Mouse (Mus musculus): ENCODE data around the gene Chd3. TPM values are rescaled to one million over a fixed set of nuclear protein-coding genes. Genes with fewer than 3 reads are reported as not detected.
A peak's percentile ranks its signal among the peaks of the same experiment; 100 is the strongest.

Chd3 gene
- 134 and 137 TPM in 2 replicates for polyA plus RNA-seq (2012; ENCODE audit: insufficient read depth, insufficient read length, missing spikeins)

DNA sequence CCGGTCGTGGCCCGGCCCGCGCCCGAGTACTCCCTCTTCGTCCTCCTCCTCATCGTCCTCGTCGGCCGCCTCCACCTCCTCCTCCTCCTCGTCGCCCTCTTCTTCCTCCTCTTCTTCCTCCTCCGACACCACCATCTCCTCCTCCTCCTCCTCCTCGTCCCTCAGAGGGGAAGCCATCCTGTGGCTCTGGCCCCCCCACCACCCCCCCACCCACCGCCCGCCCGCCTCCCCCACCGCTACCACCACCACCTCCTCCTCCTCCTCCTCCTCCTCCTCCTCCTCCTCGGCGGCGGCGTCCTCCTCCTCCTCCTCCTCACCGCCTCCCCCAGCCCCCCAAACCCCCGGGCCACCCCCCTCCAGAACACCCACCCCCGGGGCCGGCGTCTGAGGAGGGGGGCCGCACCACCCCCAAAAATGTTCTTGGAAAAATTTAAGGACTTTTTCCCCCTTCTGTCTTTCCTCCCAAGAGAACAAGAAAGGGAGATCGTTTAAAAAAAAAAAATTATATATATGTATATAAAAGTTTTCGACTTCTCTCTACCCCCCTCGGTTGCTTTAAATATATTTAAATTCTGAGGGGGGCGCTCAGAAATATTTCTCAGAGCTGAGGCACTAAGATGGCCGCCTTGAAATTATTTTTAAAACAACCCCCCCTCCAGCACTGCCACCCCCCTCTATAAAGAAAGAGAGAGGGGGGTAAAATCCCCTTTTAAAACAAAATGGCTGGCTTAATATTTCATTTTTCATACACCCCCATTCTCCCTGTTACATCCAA is at the start of gene Chd3:
Gene Chd3, minus strand, starts transcription at position 192 of the 775 bp plus-strand sequence.
- H3K27ac ChIP-seq (ENCODE audit: insufficient read depth, low read depth, low read length): peak within 1 kb of the TSS; percentile 92
- H3K4me1 ChIP-seq (ENCODE audit: control insufficient read depth, insufficient read depth, low read length): peaks cover 15% of the 10 kb centered on the region
- peak within 1 kb of the TSS; percentile 78 for H3K4me3 ChIP-seq (ENCODE audit: insufficient read depth, low read length)
- TF ChIP-seq CTCF (IDR thresholded peaks at IDR 0.05; ENCODE audit: low read depth, low read length): no peak
- no peak for TF ChIP-seq POLR2A (IDR thresholded peaks at IDR 0.05; ENCODE audit: borderline replicate concordance, low read depth, low read length)

DNA sequence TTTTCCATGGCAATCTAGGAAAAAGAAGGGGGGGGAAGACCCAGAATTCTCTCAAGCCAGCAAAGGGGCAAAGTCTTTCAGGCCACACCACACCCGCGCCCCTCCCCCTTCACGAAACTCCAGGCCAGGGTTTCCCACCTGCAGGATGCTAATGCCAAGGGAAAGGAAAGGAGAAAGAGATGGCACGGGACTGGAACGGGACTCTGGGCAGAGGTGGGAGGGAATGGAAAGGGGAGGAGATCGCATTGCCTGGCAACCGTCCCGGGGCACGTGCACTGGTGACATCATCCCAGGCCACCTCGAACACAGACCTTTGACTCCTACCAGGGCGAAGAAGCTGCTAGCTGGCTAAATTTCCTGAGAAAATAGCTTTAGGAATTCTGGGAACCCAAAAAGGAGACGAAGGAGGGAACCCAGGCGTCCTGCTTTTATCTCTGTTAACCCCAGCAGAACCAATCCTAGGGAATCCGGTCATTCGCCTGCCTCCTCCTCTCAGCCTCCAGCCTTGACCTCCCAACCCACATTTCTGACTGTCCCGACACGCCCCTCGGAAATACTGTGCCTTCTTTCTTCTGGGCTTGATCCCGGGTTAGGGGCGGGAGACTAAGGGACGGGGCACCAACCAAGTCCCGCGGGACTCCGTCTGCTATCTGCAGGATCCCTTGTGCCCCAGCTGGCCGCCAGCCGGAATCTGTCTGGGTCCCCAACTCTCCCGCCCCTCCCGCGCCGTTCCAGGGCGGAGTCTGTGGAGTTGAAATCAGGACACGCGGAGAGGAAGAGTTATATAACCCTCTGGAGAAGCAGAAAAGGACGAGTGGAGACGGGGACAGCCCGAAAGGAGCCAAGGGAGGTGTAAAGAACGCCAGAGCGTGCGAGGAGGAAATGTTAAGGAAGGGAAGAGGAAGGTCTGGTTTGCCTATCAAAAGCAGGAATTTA is 48.5 kb upstream of the Chd3 start:
- TF ChIP-seq POLR2A (IDR thresholded peaks at IDR 0.05; ENCODE audit: borderline replicate concordance, low read depth, low read length) (no peak; the same call in 1 of the 2 replicates), CTCF (IDR thresholded peaks at IDR 0.05; ENCODE audit: low read depth, low read length) (no peak)
- peaks cover 27% of the 10 kb centered on the region for H3K4me1 ChIP-seq (ENCODE audit: control insufficient read depth, insufficient read depth, low read length)
- peak overlapping the region; percentile 84 for H3K27ac ChIP-seq (ENCODE audit: insufficient read depth, low read depth, low read length)

DNA sequence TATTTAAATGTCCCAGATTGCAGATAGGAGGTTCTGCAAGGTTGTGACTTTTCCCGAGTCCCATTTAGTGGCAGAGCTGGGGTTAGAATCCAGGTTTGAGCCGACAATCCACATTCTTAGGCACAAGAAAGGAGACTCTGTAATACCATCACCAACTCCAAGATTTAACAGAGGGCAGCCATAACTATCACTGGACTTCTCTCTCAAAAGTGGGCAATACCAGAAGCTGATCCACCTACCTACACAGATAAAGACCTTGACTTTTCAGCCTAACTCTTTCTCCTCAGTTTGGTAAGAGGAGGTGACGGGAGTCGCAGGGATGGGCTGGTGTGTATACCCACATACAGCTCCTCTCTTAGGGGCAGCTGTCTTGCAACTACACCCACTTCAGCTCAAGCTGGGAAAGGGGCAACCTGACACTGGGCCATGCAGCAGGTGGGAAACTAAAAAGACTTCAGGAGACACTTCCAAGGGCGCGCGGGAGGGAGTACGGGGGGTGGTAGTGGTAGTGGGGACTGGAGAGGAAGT is 47.8 kb upstream of the Chd3 start:
- no peak overlapping the region for H3K4me3 ChIP-seq (ENCODE audit: insufficient read depth, low read length)
- peaks cover 34% of the 10 kb centered on the region for H3K4me1 ChIP-seq (ENCODE audit: control insufficient read depth, insufficient read depth, low read length)
- no peak for TF ChIP-seq POLR2A (IDR thresholded peaks at IDR 0.05; ENCODE audit: borderline replicate concordance, low read depth, low read length)
- no peak for TF ChIP-seq CTCF (IDR thresholded peaks at IDR 0.05; ENCODE audit: low read depth, low read length)
- no peak overlapping the region for H3K27ac ChIP-seq (ENCODE audit: insufficient read depth, low read depth, low read length)

More for the DNA sequence above, 48.5 kb upstream of the Chd3 start:
- peak overlapping the region; percentile 67 for H3K4me3 ChIP-seq (ENCODE audit: insufficient read depth, low read length)

DNA sequence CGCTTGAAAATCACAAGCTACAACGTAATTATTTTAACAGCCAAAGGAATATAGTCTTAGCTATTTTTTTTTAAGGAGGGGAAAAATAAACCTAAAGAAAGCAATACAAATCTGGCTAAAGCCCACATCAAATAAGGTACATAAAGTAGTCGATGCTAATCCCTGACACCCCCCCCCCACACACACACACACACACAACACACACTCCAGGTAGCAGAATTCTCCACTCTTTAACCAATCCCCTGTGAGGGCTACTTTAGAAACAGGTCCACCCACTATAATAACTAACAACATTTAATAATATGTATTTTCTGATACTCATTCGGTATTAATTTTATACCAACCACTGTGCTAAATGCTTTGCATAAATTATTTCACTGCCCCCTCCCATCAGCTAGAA is 47.3 kb upstream of the Chd3 start:
- Histone ChIP-seq H3K4me3 (ENCODE audit: insufficient read depth, low read length) (no peak overlapping the region), H3K27ac (ENCODE audit: insufficient read depth, low read depth, low read length) (no peak overlapping the region), H3K4me1 (ENCODE audit: control insufficient read depth, insufficient read depth, low read length) (peaks cover 36% of the 10 kb centered on the region)
- TF ChIP-seq CTCF (IDR thresholded peaks at IDR 0.05; ENCODE audit: low read depth, low read length) (no peak), POLR2A (IDR thresholded peaks at IDR 0.05; ENCODE audit: borderline replicate concordance, low read depth, low read length) (no peak)

DNA sequence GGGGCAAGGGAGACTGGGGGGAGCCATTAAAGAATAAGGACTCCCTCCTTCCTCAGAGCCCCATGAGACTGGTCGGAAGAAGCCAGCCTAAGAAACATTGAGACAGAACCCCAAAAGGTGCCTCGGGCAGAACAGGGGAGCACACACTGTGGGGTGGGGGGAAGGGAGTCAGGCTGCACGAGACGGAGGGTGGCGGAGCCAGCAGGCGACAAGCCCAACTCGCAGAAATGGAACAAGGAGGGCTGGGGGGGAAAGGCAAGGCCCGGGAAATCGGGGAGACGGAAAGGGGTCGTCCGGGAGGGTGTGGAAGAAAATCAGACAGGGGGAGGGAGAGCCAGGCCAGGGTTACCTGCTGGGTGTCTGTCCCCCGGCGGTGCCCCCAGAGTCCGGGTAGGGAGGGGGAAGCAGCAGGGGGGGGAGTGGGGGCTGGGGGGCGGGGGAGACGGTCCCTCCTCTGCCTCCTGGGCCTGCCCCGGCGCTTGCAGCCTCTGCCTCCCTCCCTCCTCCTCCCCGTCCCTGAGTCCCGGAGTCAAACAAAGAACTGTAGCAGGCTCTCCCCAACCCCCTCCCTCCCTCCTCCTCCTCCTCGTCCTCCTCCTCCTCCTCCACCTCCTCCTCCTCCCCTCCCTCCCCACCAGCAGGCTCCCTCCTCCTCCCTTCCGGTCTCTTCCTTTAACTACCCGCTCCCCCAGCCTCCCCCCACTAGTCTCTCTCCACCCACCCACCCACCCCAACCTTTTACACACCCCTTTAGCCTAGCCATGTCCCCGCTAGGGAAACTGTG is 46.7 kb upstream of the Chd3 start:
- TF ChIP-seq POLR2A (IDR thresholded peaks at IDR 0.05; ENCODE audit: borderline replicate concordance, low read depth, low read length): no peak
- TF ChIP-seq CTCF (IDR thresholded peaks at IDR 0.05; ENCODE audit: low read depth, low read length): no peak
- Histone ChIP-seq H3K4me3 (ENCODE audit: insufficient read depth, low read length) (no peak overlapping the region), H3K4me1 (ENCODE audit: control insufficient read depth, insufficient read depth, low read length) (peaks cover 36% of the 10 kb centered on the region), H3K27ac (ENCODE audit: insufficient read depth, low read depth, low read length) (no peak overlapping the region)

DNA sequence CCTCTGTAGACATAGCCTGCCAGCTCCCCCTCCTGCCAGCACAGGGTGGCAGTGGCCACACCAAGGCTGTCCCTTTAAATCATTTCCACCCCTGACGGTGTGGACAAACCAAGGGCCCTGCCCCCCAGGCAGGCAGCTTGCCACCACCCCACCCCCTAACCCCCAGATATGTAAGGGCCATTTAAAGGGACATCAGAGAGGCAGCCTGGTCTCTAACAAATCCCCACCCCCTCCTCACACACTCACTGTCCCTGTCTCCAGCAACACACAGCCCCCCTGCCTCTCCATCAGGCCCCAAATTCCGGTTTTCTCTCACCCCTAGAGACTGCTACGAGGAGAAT is 46.1 kb upstream of the Chd3 start:
- H3K4me1 ChIP-seq (ENCODE audit: control insufficient read depth, insufficient read depth, low read length): peaks cover 33% of the 10 kb centered on the region
- no peak overlapping the region for H3K4me3 ChIP-seq (ENCODE audit: insufficient read depth, low read length)
- TF ChIP-seq CTCF (IDR thresholded peaks at IDR 0.05; ENCODE audit: low read depth, low read length): no peak
- H3K27ac ChIP-seq (ENCODE audit: insufficient read depth, low read depth, low read length): no peak overlapping the region

DNA sequence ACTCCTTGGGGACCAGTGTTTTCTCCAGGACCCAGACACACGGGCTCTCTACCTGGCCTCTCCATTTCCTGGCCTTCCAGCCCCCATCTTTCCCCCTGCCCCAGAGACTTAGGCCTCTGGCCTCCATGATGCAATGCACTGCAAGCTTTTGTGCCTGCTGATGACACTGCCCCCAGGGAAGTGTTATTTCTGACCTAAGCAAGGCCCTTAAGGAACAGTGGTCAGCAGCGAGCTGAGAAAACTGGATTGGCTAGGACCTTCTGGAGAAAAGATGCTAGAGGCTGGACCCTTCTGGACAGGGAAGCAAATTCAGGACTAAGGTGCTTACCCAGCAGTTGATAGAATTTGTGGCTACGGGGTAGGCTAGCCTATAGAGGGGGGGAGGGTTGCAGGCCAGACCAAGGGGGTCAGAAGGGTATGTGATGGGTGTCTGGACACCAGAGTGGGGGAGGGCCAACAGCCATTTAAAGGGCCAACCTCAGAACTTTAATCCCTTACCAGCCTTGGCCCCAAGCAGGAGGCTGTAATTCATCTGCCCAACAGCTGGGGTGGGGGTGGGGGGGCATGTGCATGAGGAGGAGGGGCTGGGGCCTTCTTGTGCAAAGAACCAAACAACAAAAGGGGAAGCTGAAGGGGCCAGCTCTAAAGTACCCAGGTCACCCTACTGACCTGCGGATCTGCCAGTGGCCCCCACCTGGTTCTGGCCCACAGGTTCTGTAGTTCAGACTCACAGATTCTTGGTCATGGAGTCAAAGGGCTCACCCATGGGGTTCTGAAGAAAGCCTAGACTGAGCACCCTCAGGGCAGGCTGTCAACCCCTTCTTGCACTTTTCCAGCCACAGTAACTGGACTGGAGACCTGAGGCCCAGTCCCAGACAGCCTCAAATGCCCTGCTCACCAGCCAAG is 45.5 kb upstream of the Chd3 start:
- H3K27ac ChIP-seq (ENCODE audit: insufficient read depth, low read depth, low read length): no peak overlapping the region
- no peak overlapping the region for H3K4me3 ChIP-seq (ENCODE audit: insufficient read depth, low read length)
- TF ChIP-seq POLR2A (IDR thresholded peaks at IDR 0.05; ENCODE audit: borderline replicate concordance, low read depth, low read length) (no peak), CTCF (IDR thresholded peaks at IDR 0.05; ENCODE audit: low read depth, low read length) (no peak)
- H3K4me1 ChIP-seq (ENCODE audit: control insufficient read depth, insufficient read depth, low read length): peaks cover 33% of the 10 kb centered on the region

DNA sequence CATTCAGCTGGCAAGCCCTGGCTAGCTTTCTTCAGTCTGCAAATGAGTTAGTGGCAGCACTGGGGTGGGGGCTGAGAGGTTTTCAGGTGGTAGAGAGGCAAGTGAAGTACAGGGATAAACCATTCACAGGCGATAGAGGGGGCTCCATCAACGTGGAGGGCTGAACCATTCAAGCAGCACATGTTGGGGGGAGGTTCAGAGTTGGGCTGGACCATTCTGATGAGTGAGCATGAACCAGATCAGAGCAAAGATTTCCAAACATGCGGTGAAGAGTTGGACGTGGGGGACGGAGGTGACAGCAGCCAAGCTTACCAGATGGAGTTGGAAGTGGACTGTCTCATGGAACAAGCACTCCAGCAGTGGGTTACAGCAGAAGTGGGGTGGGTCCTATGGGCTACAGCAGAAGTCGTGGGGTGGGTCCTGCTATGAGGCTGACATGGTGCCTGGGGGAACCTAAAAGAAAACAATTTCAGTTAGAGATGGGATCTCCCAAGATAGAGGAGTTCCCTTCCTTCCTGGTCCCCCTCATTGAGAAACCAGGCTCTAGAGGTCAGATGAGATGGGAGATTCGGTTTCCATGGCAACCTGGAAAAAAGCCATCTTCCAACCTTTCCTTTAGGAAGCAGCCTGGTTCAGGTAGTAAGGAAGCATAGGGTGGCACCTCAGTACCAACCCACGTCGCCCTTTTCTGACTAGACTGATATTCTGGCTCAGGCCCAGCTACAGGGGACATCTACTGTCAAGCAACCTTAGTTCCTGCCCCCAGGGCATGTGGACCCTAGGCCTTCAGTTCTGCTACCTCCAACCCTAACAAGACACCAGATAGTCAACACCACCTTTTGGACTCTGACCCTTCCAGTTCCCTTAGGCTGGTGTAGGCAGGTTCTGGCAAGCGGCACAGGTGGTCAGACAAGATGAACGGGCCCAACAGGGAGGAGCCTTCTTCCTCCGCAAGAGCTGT is 44.3 kb upstream of the Chd3 start, which contains the start of gene Kdm6b:
Gene Kdm6b, minus strand, starts transcription at position 455 of the 961 bp plus-strand sequence.
- H3K4me3 ChIP-seq (ENCODE audit: insufficient read depth, low read length): no peak within 1 kb of the TSS
- TF ChIP-seq CTCF (IDR thresholded peaks at IDR 0.05; ENCODE audit: low read depth, low read length): no peak
- no peak for TF ChIP-seq POLR2A (IDR thresholded peaks at IDR 0.05; ENCODE audit: borderline replicate concordance, low read depth, low read length)
- no peak within 1 kb of the TSS for H3K27ac ChIP-seq (ENCODE audit: insufficient read depth, low read depth, low read length)

More for the DNA sequence above, 44.3 kb upstream of the Chd3 start, which contains the start of gene Kdm6b:
- H3K4me1 ChIP-seq (ENCODE audit: control insufficient read depth, insufficient read depth, low read length): peaks cover 31% of the 10 kb centered on the region
